ENCODE assay signal across 21 mouse cellular contexts in the genomic region with DNA sequence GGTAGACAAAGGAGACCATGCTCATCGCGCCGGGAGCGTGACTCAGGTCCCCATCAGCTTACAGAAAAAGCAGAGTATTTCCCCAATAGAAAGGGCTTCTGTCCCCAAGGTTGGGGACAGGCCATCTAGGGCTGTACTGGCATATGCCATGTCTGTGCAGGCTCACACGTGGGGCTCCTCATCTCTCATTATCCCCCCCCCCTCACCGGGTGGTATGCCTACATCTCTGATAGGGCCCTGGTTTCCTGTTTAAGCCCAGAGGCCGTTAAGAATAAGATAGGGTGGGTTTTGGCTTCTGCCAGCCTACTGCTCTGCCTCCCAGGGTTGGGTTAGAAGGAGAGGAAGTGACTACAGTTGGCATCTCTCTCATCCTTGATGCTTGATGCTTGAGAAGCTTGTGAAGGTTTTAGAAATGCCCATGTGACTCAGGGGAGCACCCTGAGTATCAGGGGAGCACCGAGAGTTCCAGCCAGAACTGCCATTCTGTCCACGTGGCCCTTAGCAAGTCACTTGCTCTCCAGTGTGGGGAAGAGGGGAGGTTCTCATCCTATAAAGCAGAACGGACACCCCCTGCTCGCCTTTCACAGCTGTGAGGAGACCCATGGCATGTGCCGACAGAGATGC. TPM values are rescaled to one million over a fixed set of nuclear protein-coding genes. Genes with fewer than 3 reads are reported as not detected.
DNase-seq lines count a peak whose midpoint lies in the region; ATAC-seq lines count a peak whose summit lies in the region.
"Had no signal": no experiment of that assay in that cellular context is flagged by ENCODE, and none has a peak within 500 bp of the region (broad histone marks: within the 10 kb centered on the region; RNA-seq: fewer than 3 reads in every experiment).

No protein-coding gene starts in this region.

- WGBS in midbrain, embryonic 10.5 days: 86% methylated on average over 12 of the region's 12 CpGs
- WGBS in midbrain, embryonic 16.5 days: 84% methylated on average over 12 of the region's 12 CpGs

- no peak for ATAC-seq in midbrain, embryonic 16.5 days
- ATAC-seq in granulocyte monocyte progenitor cell, adult 5-6 weeks (replicated peaks; ENCODE audit: poor library complexity, severe bottlenecking): peak; percentile 45
- ATAC-seq in megakaryocyte-erythroid progenitor cell, adult 5-6 weeks (replicated peaks; ENCODE audit: low FRiP score, low TSS enrichment, poor library complexity, severe bottlenecking): peak; percentile 79
- ATAC-seq: forebrain, embryonic 15.5 days had no signal

- no peaks in the 10 kb centered on the region for H3K9me3 ChIP-seq in midbrain, embryonic 10.5 days (replicated peaks)
- no peaks in the 10 kb centered on the region for H3K9me3 ChIP-seq in midbrain, embryonic 16.5 days (replicated peaks; ENCODE audit: control insufficient read depth, low read length, poor library complexity, severe bottlenecking)
- H3K9me3 ChIP-seq: forebrain, embryonic 15.5 days; limb, embryonic 10.5 days; neural tube, embryonic 12.5 days had no signal

- 0 out of 2 replicates have a peak, but pooled peaks cover 12% of the 10 kb centered on the region for H3K27me3 ChIP-seq in midbrain, embryonic 10.5 days (ENCODE audit: low read depth, poor library complexity, severe bottlenecking)
- H3K27me3 ChIP-seq in midbrain, embryonic 16.5 days (ENCODE audit: control insufficient read depth, insufficient read depth, low read depth, low read length): no peaks in the 10 kb centered on the region
- H3K27me3 ChIP-seq: forebrain, embryonic 15.5 days; neural tube, embryonic 12.5 days had no signal

- no peak for DNase-seq in midbrain, embryonic 10.5 days (ENCODE audit: low spot score)
- no peak for DNase-seq in cerebellum, adult 8-10 months
- no peak for DNase-seq in ovary, postnatal 14 days (ENCODE audit: low spot score)
- no peak for DNase-seq in spleen, postnatal 36 days (ENCODE audit: low spot score in 2 of 2)
- DNase-seq: adrenal gland, postnatal 36 days; cerebellum, adult 11-12 months; gastrocnemius, postnatal 14 days; heart, adult 2 months; kidney, adult 2 months; kidney, postnatal 25 days; lung, postnatal 10 days; right cerebral cortex, adult 18-20 months had no signal

- H3K36me3 ChIP-seq in midbrain, embryonic 10.5 days: no peaks in the 10 kb centered on the region
- H3K36me3 ChIP-seq in midbrain, embryonic 16.5 days (ENCODE audit: control insufficient read depth, insufficient read depth, low read length): no peaks in the 10 kb centered on the region
- H3K36me3 ChIP-seq: forebrain, embryonic 15.5 days; limb, embryonic 10.5 days; neural tube, embryonic 12.5 days had no signal

- no peak overlapping the region for H3K4me3 ChIP-seq in midbrain, embryonic 10.5 days
- H3K4me3 ChIP-seq in midbrain, embryonic 16.5 days (ENCODE audit: low read depth, low read length): no peak overlapping the region
- H3K4me3 ChIP-seq: erythroblast, embryonic 14.5 days; forebrain, embryonic 15.5 days; heart, adult 2 months; limb, embryonic 10.5 days; neural tube, embryonic 12.5 days had no signal

- no peak overlapping the region for H3K9ac ChIP-seq in midbrain, embryonic 16.5 days (ENCODE audit: low read depth, low read length)
- H3K9ac ChIP-seq: forebrain, embryonic 15.5 days; neural tube, embryonic 12.5 days had no signal

- peak overlapping the region; percentile 42; the same call in 1 of the 2 replicates for H3K27ac ChIP-seq in midbrain, embryonic 10.5 days (replicated peaks)
- H3K27ac ChIP-seq in midbrain, embryonic 16.5 days (ENCODE audit: low read length): no peak overlapping the region
- H3K27ac ChIP-seq: forebrain, embryonic 15.5 days; heart, adult 2 months; limb, embryonic 10.5 days; neural tube, embryonic 12.5 days had no signal

- peaks cover 39% of the 10 kb centered on the region for H3K4me1 ChIP-seq in midbrain, embryonic 10.5 days
- no peaks in the 10 kb centered on the region; the same call in 1 of the 2 replicates for H3K4me1 ChIP-seq in midbrain, embryonic 16.5 days (ENCODE audit: control insufficient read depth, insufficient read depth, low read length)
- H3K4me1 ChIP-seq: forebrain, embryonic 15.5 days had no signal

- no peak overlapping the region for H3K4me2 ChIP-seq in midbrain, embryonic 16.5 days (ENCODE audit: low read length)
- H3K4me2 ChIP-seq: forebrain, embryonic 15.5 days; midbrain, embryonic 11.5 days; neural tube, embryonic 12.5 days had no signal

RNA-seq across cellular contexts. Expression of gene Slc45a3, which starts 8.4 kb away (rescaled TPM):
- polyA plus RNA-seq in midbrain, embryonic 10.5 days (2016; fragmentation: Nextera tagmentation; extraction: Ambion mirVana): 18.6 and 22.3 TPM in 2 replicates
- polyA plus RNA-seq in midbrain, embryonic 16.5 days (2015; fragmentation: Nextera tagmentation; extraction: Ambion mirVana): 2.3 and 2.7 TPM in 2 replicates
- total RNA-seq in granulocyte monocyte progenitor cell, adult 5-6 weeks (2014; fragmentation: Nextera tagmentation): 1.1 and 4.0 TPM in 2 replicates
- 0.65 and 0.82 TPM in 2 replicates for total RNA-seq in granulocyte monocyte progenitor cell, adult 5-6 weeks (2017)
- 19.5 and 39.2 TPM in 2 replicates for total RNA-seq in megakaryocyte-erythroid progenitor cell, adult 5-6 weeks (2014; fragmentation: Nextera tagmentation)
- total RNA-seq in megakaryocyte-erythroid progenitor cell, adult 5-6 weeks (2017): 12.0 and 14.8 TPM in 2 replicates
- total RNA-seq: monocyte, adult 5-6 weeks had no signal

RNA-seq across cellular contexts. Expression of gene Nucks1, which starts 44.0 kb away (rescaled TPM):
- 103 and 104 TPM in 2 replicates for polyA plus RNA-seq in midbrain, embryonic 10.5 days (2016; fragmentation: Nextera tagmentation; extraction: Ambion mirVana)
- 50.1 and 53.6 TPM in 2 replicates for polyA plus RNA-seq in midbrain, embryonic 16.5 days (2015; fragmentation: Nextera tagmentation; extraction: Ambion mirVana)
- 147 and 170 TPM in 2 replicates for total RNA-seq in granulocyte monocyte progenitor cell, adult 5-6 weeks (2014; fragmentation: Nextera tagmentation)
- 341 and 364 TPM in 2 replicates for total RNA-seq in granulocyte monocyte progenitor cell, adult 5-6 weeks (2017)
- 155 and 223 TPM in 2 replicates for total RNA-seq in megakaryocyte-erythroid progenitor cell, adult 5-6 weeks (2014; fragmentation: Nextera tagmentation)
- 308 and 361 TPM in 2 replicates for total RNA-seq in megakaryocyte-erythroid progenitor cell, adult 5-6 weeks (2017)

RNA-seq across cellular contexts. Expression of gene Elk4, which starts 53.1 kb away (rescaled TPM):
- 12.5 and 13.3 TPM in 2 replicates for polyA plus RNA-seq in midbrain, embryonic 10.5 days (2016; fragmentation: Nextera tagmentation; extraction: Ambion mirVana)
- 8.1 and 8.7 TPM in 2 replicates for polyA plus RNA-seq in midbrain, embryonic 16.5 days (2015; fragmentation: Nextera tagmentation; extraction: Ambion mirVana)
- total RNA-seq in granulocyte monocyte progenitor cell, adult 5-6 weeks (2014; fragmentation: Nextera tagmentation): 83.3 and 104 TPM in 2 replicates
- total RNA-seq in granulocyte monocyte progenitor cell, adult 5-6 weeks (2017): 51.9 and 63.8 TPM in 2 replicates
- total RNA-seq in megakaryocyte-erythroid progenitor cell, adult 5-6 weeks (2014; fragmentation: Nextera tagmentation): 97.8 and 135 TPM in 2 replicates
- 88.1 and 90.9 TPM in 2 replicates for total RNA-seq in megakaryocyte-erythroid progenitor cell, adult 5-6 weeks (2017)
